Mouse (Mus musculus) liver, embryonic 13.5 days (tissue): ENCODE data around the gene Adarb2. TPM values are rescaled to one million over a fixed set of nuclear protein-coding genes. Genes with fewer than 3 reads are reported as not detected.

Experiments
- ATAC-seq: fragments of 200-750 bp; cut with Nextera tagmentation; 2 replicates; pipeline ENCODE4 v1.8.0; 2017; ENCODE audit warnings: low read depth, mild to moderate bottlenecking, moderate number of reproducible peaks, moderate library complexity
- DNase-seq: peaks from one replicate; pipeline ENCODE4 v3.0.0; 2022
- H3K27ac ChIP-seq: fragments of 300-500 bp; sonication (generic); 2 replicates; pipeline ENCODE4 v1.5.1; 2015; ENCODE audit warnings: moderate library complexity, mild to moderate bottlenecking, inconsistent platforms
- H3K27me3 ChIP-seq: fragments of 300-500 bp; sonication (generic); 2 replicates; pipeline ENCODE4 v1.6.1; 2015; ENCODE audit warnings: mild to moderate bottlenecking, inconsistent platforms
- H3K36me3 ChIP-seq: fragments of 300-500 bp; sonication (generic); 2 replicates; pipeline ENCODE4 v1.6.1; 2015; ENCODE audit warnings: mild to moderate bottlenecking, inconsistent platforms
- H3K4me1 ChIP-seq: fragments of 300-500 bp; sonication (generic); replicated peaks from 2 replicates; pipeline ENCODE4 v1.6.1; 2015; ENCODE audit warnings: inconsistent platforms
- H3K4me2 ChIP-seq: fragments of 300-500 bp; sonication (generic); 2 replicates; pipeline ENCODE4 v1.6.1; 2015; ENCODE audit warnings: inconsistent platforms, mild to moderate bottlenecking, moderate library complexity
- H3K4me3 ChIP-seq: fragments of 300-500 bp; sonication (generic); replicated peaks from 2 replicates; pipeline ENCODE4 v1.5.1; 2015; ENCODE audit warnings: mild to moderate bottlenecking, inconsistent platforms
- H3K9ac ChIP-seq: fragments of 300-500 bp; sonication (generic); 2 replicates; pipeline ENCODE4 v1.6.1; 2015; ENCODE audit warnings: mild to moderate bottlenecking, inconsistent platforms
- H3K9me3 ChIP-seq: fragments of 300-500 bp; sonication (generic); replicated peaks from 2 replicates; pipeline ENCODE4 v1.6.1; 2016; ENCODE audit warnings: inconsistent platforms
- WGBS: fragments of 180-500 bp; shearing (Covaris S2); methylation state at CpG from one replicate; pipeline ENCODE4 v1.1.7; 2015; ENCODE audit not compliant: insufficient replicate concordance; 5-methylcytosine and 5-hydroxymethylcytosine counted together
- polyA plus RNA-seq: library from polyadenylated mRNA; unstranded; fragments of >200 nt; fragmentation: Nextera tagmentation; extraction: Ambion mirVana; gene quantifications from 2 replicates; pipeline ENCODE4 v1.2.1, GENCODE M21; 2015

The Adarb2 gene
- polyA plus RNA-seq, 1 experiment from 2014 or later, result 0.18 TPM

DNA sequence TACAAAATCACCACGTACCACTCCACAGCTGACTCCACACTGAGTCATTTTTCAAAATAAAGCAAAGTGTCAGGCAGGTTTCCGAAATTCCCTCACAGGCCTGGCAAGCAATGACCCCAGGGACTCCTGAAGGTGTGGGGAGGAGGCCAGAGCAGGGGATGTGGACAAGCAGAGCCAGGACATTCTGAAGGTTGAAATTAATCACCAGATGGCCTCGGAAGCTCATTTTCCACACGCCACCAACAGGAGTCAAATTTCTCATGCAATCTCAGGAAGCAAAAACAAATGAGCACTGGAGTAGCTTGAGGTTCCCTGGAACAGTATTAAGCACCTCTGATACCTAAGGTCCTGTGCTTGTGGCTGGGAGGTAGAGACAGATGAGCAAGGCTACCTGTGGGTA lies 580.0 kb downstream of the Adarb2 start:
- Histone ChIP-seq H3K36me3 (no peaks in the 10 kb centered on the region), H3K27ac (no peak overlapping the region), H3K27me3 (no peaks in the 10 kb centered on the region), H3K9me3 (no peaks in the 10 kb centered on the region), H3K4me3 (no peak overlapping the region), H3K4me2 (no peak overlapping the region), H3K9ac (no peak overlapping the region), H3K4me1 (no peaks in the 10 kb centered on the region)
- no peak for DNase-seq
- no peak for ATAC-seq
- 51% methylated on average over 4 of the region's 4 CpGs for WGBS

- no peaks in the 10 kb centered on the region for H3K27me3 ChIP-seq
- no peaks in the 10 kb centered on the region for H3K36me3 ChIP-seq
- no peaks in the 10 kb centered on the region for H3K9me3 ChIP-seq
- no peak overlapping the region for H3K4me3 ChIP-seq
- no peak overlapping the region for H3K9ac ChIP-seq
- no peak overlapping the region for H3K27ac ChIP-seq
- 65% methylated on average over 10 of the region's 10 CpGs for WGBS
- no peak overlapping the region for H3K4me2 ChIP-seq
- no peaks in the 10 kb centered on the region for H3K4me1 ChIP-seq
- DNase-seq, result no peak
- ATAC-seq, result no peak
These were observed 581.1 kb downstream of the Adarb2 start for GRCm38 (mm10) chr13:8783686-8784307.

DNA sequence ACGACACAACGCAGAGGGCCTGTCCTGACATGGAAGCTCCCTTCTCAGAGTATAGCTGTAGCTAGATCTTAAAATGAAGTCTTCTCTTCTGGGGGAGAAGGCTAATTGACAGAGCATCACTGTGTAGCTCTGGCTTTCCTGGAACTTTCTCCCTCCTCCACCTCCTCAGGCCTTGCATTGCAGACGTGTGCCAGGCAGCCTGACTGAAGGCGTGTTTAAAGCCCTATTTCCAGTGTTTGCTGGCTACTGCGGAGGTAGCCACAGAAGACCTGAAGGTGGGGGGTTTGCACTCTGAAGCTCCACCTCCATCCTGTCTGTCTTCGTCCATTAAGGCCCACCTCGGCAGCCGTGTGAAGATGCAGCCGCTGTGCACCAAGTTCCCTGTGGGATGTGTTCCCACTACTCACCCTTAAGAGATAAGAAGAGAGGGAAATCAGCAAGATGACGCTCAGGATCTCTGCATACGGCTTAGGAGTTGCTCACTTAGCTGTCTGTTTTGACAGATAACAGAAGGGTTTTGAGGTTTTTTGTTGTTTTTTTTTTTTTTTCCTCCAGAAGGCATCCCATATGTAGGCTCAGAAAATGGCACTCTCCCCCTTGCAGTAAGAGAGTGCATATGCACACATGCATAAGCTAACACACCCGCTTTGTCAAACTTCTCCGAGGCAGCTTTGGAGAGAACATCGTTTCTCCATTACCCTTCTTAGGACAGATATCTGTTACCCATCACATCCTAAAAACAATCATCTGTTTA lies 581.8 kb downstream of the Adarb2 start:
- Histone ChIP-seq H3K9ac (no peak overlapping the region), H3K27me3 (no peaks in the 10 kb centered on the region), H3K9me3 (no peaks in the 10 kb centered on the region), H3K4me2 (no peak overlapping the region), H3K4me1 (no peaks in the 10 kb centered on the region), H3K4me3 (no peak overlapping the region), H3K36me3 (no peaks in the 10 kb centered on the region), H3K27ac (no peak overlapping the region)
- ATAC-seq, result no peak
- DNase-seq, result no peak
- 41% methylated on average over 14 of the region's 14 CpGs for WGBS

GRCm38 (mm10) chr13:8785185-8785584 lies 582.5 kb downstream of the Adarb2 start:
- H3K4me1 ChIP-seq, result no peaks in the 10 kb centered on the region
- DNase-seq (peak; percentile 11), ATAC-seq (no peak)
- H3K4me2 ChIP-seq, result no peak overlapping the region
- H3K9me3 ChIP-seq, result no peaks in the 10 kb centered on the region
- 34% methylated on average over 9 of the region's 9 CpGs for WGBS
- H3K9ac ChIP-seq, result no peak overlapping the region
- no peaks in the 10 kb centered on the region for H3K27me3 ChIP-seq
- H3K27ac ChIP-seq, result no peak overlapping the region
- H3K36me3 ChIP-seq, result no peaks in the 10 kb centered on the region
- no peak overlapping the region for H3K4me3 ChIP-seq

DNA sequence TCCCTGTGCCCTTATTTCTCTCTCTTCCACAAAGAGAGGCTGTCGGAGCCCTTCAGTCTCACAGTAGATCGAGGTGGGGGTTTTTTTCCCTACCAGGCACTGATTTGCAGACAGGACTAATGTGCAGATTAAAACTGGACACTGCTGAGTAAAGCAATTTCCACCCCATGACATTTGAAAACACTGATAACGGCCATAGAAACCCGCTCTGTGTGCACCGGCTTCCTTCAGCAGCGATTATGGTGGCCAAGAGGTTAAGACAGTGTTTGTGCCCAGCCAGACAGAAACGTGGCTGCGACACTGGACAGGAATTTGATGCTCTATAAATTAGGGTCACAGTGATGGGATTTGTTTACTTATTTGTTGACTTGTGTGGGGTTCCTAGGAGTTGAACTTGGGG lies 590.6 kb downstream of the Adarb2 start:
- Histone ChIP-seq H3K27ac (no peak overlapping the region), H3K4me3 (no peak overlapping the region), H3K9me3 (no peaks in the 10 kb centered on the region), H3K4me1 (no peaks in the 10 kb centered on the region), H3K9ac (no peak overlapping the region), H3K4me2 (no peak overlapping the region), H3K36me3 (no peaks in the 10 kb centered on the region), H3K27me3 (no peaks in the 10 kb centered on the region)
- WGBS, result 66% methylated on average over 8 of the region's 8 CpGs
- ATAC-seq, result no peak
- no peak for DNase-seq

DNA sequence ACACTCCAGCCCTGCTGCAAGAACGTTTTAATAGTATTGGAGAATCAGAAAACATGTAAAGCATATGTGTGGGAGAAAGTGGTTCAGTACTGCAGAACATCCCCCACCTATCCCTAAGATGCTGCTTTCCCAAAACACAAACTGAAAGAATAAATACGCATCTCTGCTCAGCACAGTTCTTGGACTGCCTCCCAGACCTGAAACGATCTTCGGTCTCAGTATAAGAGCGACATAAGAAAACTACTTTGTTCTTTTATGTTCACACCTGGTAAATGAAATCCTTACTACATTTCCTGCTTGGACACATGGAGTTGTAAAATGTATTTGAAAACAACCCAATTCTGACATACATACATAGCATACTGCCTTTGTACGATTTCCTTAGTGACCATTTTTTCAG lies 597.9 kb downstream of the Adarb2 start:
- peaks cover 11% of the 10 kb centered on the region for H3K36me3 ChIP-seq

GRCm38 (mm10) chr13:8805931-8806330 lies 603.3 kb downstream of the Adarb2 start:
- ATAC-seq, result no peak
- Histone ChIP-seq H3K4me2 (no peak overlapping the region), H3K27ac (no peak overlapping the region), H3K27me3 (no peaks in the 10 kb centered on the region), H3K9ac (no peak overlapping the region), H3K4me3 (no peak overlapping the region), H3K36me3 (peaks cover 15% of the 10 kb centered on the region), H3K4me1 (no peaks in the 10 kb centered on the region), H3K9me3 (no peaks in the 10 kb centered on the region)
- 87% methylated on average over 2 of the region's 2 CpGs for WGBS
- DNase-seq, result no peak

More for the DNA sequence above, 597.9 kb downstream of the Adarb2 start:
- H3K27me3 ChIP-seq, result no peaks in the 10 kb centered on the region
- ATAC-seq, result no peak
- no peak overlapping the region for H3K9ac ChIP-seq
- DNase-seq, result no peak
- 76% methylated on average over 6 of the region's 6 CpGs for WGBS
- H3K4me3 ChIP-seq, result no peak overlapping the region
- H3K27ac ChIP-seq, result no peak overlapping the region
- no peaks in the 10 kb centered on the region for H3K9me3 ChIP-seq
- H3K4me2 ChIP-seq, result no peak overlapping the region
- H3K4me1 ChIP-seq, result no peaks in the 10 kb centered on the region
